Mouse (Mus musculus) heart, postnatal 0 days (tissue): ENCODE results near the gene Treml4.
A peak's percentile ranks its signal among the peaks of the same experiment; 100 is the strongest.

Experiments
- CTCF ChIP-seq: IDR thresholded peaks from 2 replicates; pipeline ENCODE4 v1.5.1; 2016; ENCODE audit warnings: antibody characterized with exemption, control low read depth, low read depth
- EP300 ChIP-seq: IDR thresholded peaks from 2 replicates; pipeline ENCODE4 v1.6.1; 2016; ENCODE audit warnings: antibody characterized with exemption, low read depth

DNA sequence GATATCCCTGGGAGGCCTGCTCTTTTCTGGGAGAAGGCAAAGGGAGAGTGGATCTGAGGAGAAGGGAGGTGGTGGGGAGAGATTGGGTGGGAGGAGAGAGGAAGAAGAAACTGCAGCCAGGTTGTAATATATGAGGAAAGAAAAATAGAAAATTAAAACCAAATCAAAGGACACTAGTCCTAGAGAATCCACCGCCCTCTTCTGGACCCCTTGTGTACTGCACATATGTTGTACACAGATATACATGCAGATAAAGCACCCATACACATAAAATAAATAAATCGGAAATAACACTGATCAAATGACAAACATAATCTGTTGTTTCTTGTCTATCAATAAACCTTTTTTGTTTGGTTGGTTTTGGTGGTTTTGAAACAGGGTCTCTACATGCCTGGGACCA is 23.2 kb downstream of the Treml4 start:
- TF ChIP-seq CTCF: peak; percentile 18; the same call in 1 of the 2 replicates
- no peak for TF ChIP-seq EP300
